Mouse (Mus musculus): Measurements from ENCODE around the gene Xdh. TPM values are rescaled to one million over a fixed set of nuclear protein-coding genes. Genes with fewer than 3 reads are reported as not detected.

The Xdh gene
- 0.33 and 0.41 TPM in 2 replicates for polyA plus RNA-seq (2014; fragmentation: Nextera tagmentation; extraction: Ambion mirVana)

DNA sequence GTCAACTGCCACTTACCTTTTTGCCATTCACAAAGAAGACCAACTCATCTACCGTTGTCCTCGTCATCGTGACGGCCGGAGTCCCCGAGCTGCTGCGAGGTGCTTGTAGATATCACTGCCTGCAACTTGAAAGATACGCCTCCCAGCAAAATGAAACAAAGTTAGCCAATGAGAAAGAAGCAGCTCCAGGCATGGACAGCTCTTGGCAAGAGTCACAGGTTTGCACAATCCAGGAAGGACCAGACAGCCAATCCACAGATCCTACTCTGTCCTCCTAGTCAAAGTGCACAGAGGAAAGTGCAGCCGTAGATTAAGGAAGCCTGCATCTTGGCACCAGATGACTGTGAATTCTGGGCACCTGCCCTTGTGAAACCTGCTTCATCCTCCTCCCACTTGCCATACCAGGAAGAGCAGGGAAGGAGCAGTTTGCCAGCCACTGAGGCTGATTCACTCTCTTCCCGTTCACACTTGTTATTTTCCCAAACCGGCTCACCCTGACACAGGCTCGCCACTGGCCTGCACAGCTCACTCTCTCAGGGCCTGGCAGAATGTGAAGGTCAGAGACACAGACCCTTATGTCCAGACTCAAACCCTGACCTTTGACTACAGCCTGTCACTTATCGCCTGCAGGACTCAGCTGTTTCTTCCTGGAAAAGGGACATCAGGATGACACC, at the start of gene Xdh:
Gene Xdh, minus strand, starts transcription at position 135 of the 674 bp plus-strand sequence.
- no peaks in the 10 kb centered on the region for H3K27me3 ChIP-seq (ENCODE audit: control insufficient read depth, insufficient read depth, low read length)
- WGBS: 87% methylated on average over 13 of the region's 13 CpGs
- H3K9ac ChIP-seq (ENCODE audit: low read length): no peak within 1 kb of the TSS
- no peak for ATAC-seq (ENCODE audit: insufficient read depth, low FRiP score, low TSS enrichment)
- no peaks in the 10 kb centered on the region for H3K4me1 ChIP-seq (ENCODE audit: control insufficient read depth, insufficient read depth, low read length)
- H3K4me2 ChIP-seq (ENCODE audit: low read depth): no peak within 1 kb of the TSS
- H3K9me3 ChIP-seq (ENCODE audit: control insufficient read depth, low read length): no peaks in the 10 kb centered on the region
- H3K36me3 ChIP-seq (ENCODE audit: control insufficient read depth, insufficient read depth, low read length): no peaks in the 10 kb centered on the region
- no peak for DNase-seq (ENCODE audit: low spot score)
- H3K4me3 ChIP-seq (ENCODE audit: low read depth, low read length): no peak within 1 kb of the TSS
- H3K27ac ChIP-seq (ENCODE audit: low read depth, low read length): no peak within 1 kb of the TSS

- Histone ChIP-seq H3K4me3 (ENCODE audit: low read depth, low read length) (no peak overlapping the region), H3K27me3 (ENCODE audit: control insufficient read depth, insufficient read depth, low read length) (no peaks in the 10 kb centered on the region), H3K4me1 (ENCODE audit: control insufficient read depth, insufficient read depth, low read length) (no peaks in the 10 kb centered on the region), H3K27ac (ENCODE audit: low read depth, low read length) (no peak overlapping the region), H3K9me3 (ENCODE audit: control insufficient read depth, low read length) (no peaks in the 10 kb centered on the region), H3K36me3 (ENCODE audit: control insufficient read depth, insufficient read depth, low read length) (no peaks in the 10 kb centered on the region), H3K4me2 (ENCODE audit: low read depth) (no peak overlapping the region), H3K9ac (ENCODE audit: low read length) (no peak overlapping the region)
- no peak for ATAC-seq (ENCODE audit: insufficient read depth, low FRiP score, low TSS enrichment)
- WGBS: 92% methylated on average over 13 of the region's 13 CpGs
- DNase-seq (ENCODE audit: low spot score): no peak
Measured at GRCm38 (mm10) chr17:73995907-73996645, 46.1 kb upstream of the Xdh start.

DNA sequence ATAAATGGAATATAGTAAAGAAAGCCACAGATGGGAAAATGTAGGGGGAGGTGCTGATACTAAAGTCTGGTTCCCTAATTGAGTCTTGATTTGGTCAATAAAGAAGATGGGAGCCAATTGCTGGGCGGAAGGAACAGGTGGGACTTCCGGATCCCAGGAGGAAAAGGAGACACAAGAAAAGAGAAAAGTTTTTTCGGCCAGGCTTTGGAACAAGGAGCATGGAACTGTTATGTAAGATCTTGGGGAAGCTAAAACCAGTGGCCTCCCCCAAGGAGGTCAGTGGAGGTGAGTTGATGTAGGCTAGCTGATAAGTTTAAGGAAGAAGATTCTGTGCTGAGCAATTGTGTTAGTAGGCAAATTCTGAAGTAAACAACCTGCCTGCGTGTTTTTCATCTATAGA, 41.3 kb upstream of the Xdh start:
- Histone ChIP-seq H3K27ac (ENCODE audit: low read depth, low read length) (no peak overlapping the region), H3K9ac (ENCODE audit: low read length) (no peak overlapping the region), H3K4me2 (ENCODE audit: low read depth) (no peak overlapping the region), H3K36me3 (ENCODE audit: control insufficient read depth, insufficient read depth, low read length) (no peaks in the 10 kb centered on the region), H3K4me1 (ENCODE audit: control insufficient read depth, insufficient read depth, low read length) (no peaks in the 10 kb centered on the region), H3K4me3 (ENCODE audit: low read depth, low read length) (no peak overlapping the region), H3K9me3 (ENCODE audit: control insufficient read depth, low read length) (no peaks in the 10 kb centered on the region), H3K27me3 (ENCODE audit: control insufficient read depth, insufficient read depth, low read length) (no peaks in the 10 kb centered on the region)
- WGBS: 91% methylated on average over 4 of the region's 4 CpGs
- DNase-seq (ENCODE audit: low spot score): no peak
- no peak for ATAC-seq (ENCODE audit: insufficient read depth, low FRiP score, low TSS enrichment)

GRCm38 (mm10) chr17:73986571-73986970, 36.6 kb upstream of the Xdh start:
- H3K27ac ChIP-seq (ENCODE audit: low read depth, low read length): no peak overlapping the region
- no peaks in the 10 kb centered on the region for H3K27me3 ChIP-seq (ENCODE audit: control insufficient read depth, insufficient read depth, low read length)
- H3K9me3 ChIP-seq (ENCODE audit: control insufficient read depth, low read length): no peaks in the 10 kb centered on the region
- H3K9ac ChIP-seq (ENCODE audit: low read length): no peak overlapping the region
- no peak for ATAC-seq (ENCODE audit: insufficient read depth, low FRiP score, low TSS enrichment)
- H3K36me3 ChIP-seq (ENCODE audit: control insufficient read depth, insufficient read depth, low read length): no peaks in the 10 kb centered on the region
- no peak overlapping the region for H3K4me2 ChIP-seq (ENCODE audit: low read depth)
- H3K4me1 ChIP-seq (ENCODE audit: control insufficient read depth, insufficient read depth, low read length): no peaks in the 10 kb centered on the region
- no peak overlapping the region for H3K4me3 ChIP-seq (ENCODE audit: low read depth, low read length)
- DNase-seq (ENCODE audit: low spot score): no peak
- WGBS: 75% methylated on average over 2 of the region's 2 CpGs

DNA sequence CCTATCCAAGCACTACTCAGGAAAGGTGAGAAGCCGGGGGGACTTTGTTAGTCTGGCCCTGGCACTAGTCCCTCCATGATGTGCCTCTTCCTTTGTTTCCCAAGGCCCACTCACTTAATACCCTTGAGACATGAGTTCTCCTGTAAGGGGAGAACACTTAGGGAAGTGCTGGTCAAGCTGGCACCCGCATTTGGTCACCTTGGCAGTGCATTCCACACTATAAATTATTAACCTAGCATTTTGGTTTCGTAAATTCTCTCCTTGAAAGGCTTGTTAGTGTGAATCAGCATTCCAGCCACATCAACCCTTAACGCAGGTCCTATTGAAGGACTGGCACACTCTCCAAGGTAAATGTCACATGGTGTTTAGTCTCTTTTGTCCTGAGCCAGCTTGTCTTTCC, 35.9 kb upstream of the Xdh start:
- no peaks in the 10 kb centered on the region for H3K4me1 ChIP-seq (ENCODE audit: control insufficient read depth, insufficient read depth, low read length)
- H3K4me2 ChIP-seq (ENCODE audit: low read depth): no peak overlapping the region
- H3K27ac ChIP-seq (ENCODE audit: low read depth, low read length): no peak overlapping the region
- H3K9me3 ChIP-seq (ENCODE audit: control insufficient read depth, low read length): no peaks in the 10 kb centered on the region
- ATAC-seq (ENCODE audit: insufficient read depth, low FRiP score, low TSS enrichment) (no peak), DNase-seq (ENCODE audit: low spot score) (no peak)
- no peak overlapping the region for H3K9ac ChIP-seq (ENCODE audit: low read length)
- no peaks in the 10 kb centered on the region for H3K36me3 ChIP-seq (ENCODE audit: control insufficient read depth, insufficient read depth, low read length)
- H3K27me3 ChIP-seq (ENCODE audit: control insufficient read depth, insufficient read depth, low read length): no peaks in the 10 kb centered on the region
- no peak overlapping the region for H3K4me3 ChIP-seq (ENCODE audit: low read depth, low read length)
- 92% methylated on average over 4 of the region's 4 CpGs for WGBS

GRCm38 (mm10) chr17:73984508-73984907, 34.5 kb upstream of the Xdh start:
- Histone ChIP-seq H3K27ac (ENCODE audit: low read depth, low read length) (no peak overlapping the region), H3K36me3 (ENCODE audit: control insufficient read depth, insufficient read depth, low read length) (no peaks in the 10 kb centered on the region), H3K9ac (ENCODE audit: low read length) (no peak overlapping the region), H3K4me1 (ENCODE audit: control insufficient read depth, insufficient read depth, low read length) (no peaks in the 10 kb centered on the region), H3K9me3 (ENCODE audit: control insufficient read depth, low read length) (no peaks in the 10 kb centered on the region), H3K27me3 (ENCODE audit: control insufficient read depth, insufficient read depth, low read length) (no peaks in the 10 kb centered on the region), H3K4me2 (ENCODE audit: low read depth) (no peak overlapping the region), H3K4me3 (ENCODE audit: low read depth, low read length) (no peak overlapping the region)
- DNase-seq (ENCODE audit: low spot score): no peak
- ATAC-seq (ENCODE audit: insufficient read depth, low FRiP score, low TSS enrichment): no peak
- WGBS: 16% methylated on average over 4 of the region's 4 CpGs

GRCm38 (mm10) chr17:73982871-73983270, 32.9 kb upstream of the Xdh start:
- ATAC-seq (ENCODE audit: insufficient read depth, low FRiP score, low TSS enrichment): no peak
- WGBS: 93% methylated on average over 1 of the region's 1 CpGs
- no peak for DNase-seq (ENCODE audit: low spot score)
- Histone ChIP-seq H3K4me3 (ENCODE audit: low read depth, low read length) (no peak overlapping the region), H3K27ac (ENCODE audit: low read depth, low read length) (no peak overlapping the region), H3K9ac (ENCODE audit: low read length) (no peak overlapping the region), H3K4me1 (ENCODE audit: control insufficient read depth, insufficient read depth, low read length) (no peaks in the 10 kb centered on the region), H3K27me3 (ENCODE audit: control insufficient read depth, insufficient read depth, low read length) (no peaks in the 10 kb centered on the region), H3K36me3 (ENCODE audit: control insufficient read depth, insufficient read depth, low read length) (no peaks in the 10 kb centered on the region), H3K9me3 (ENCODE audit: control insufficient read depth, low read length) (no peaks in the 10 kb centered on the region), H3K4me2 (ENCODE audit: low read depth) (no peak overlapping the region)

DNA sequence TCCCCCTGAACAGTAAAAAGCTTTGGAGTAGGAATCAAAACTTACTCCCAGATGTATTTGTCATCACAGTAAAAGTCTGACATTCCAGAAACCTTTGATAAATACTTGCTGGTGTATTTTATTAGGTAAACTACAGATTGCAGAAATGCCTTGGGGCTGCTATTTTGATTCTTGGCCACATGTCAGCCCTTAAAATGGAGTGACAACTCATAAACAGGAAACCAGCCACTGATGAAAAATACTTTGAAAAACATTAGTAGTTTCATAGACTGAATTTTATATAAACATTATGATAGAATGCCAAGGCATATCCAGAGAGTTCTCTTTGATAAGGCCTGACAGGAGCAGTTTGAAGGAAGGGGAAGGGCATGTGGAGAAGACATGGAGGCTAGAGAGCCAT, 26.1 kb upstream of the Xdh start:
- Histone ChIP-seq H3K27me3 (ENCODE audit: control insufficient read depth, insufficient read depth, low read length) (no peaks in the 10 kb centered on the region), H3K4me2 (ENCODE audit: low read depth) (no peak overlapping the region), H3K9ac (ENCODE audit: low read length) (no peak overlapping the region), H3K36me3 (ENCODE audit: control insufficient read depth, insufficient read depth, low read length) (no peaks in the 10 kb centered on the region), H3K4me1 (ENCODE audit: control insufficient read depth, insufficient read depth, low read length) (no peaks in the 10 kb centered on the region), H3K4me3 (ENCODE audit: low read depth, low read length) (no peak overlapping the region), H3K27ac (ENCODE audit: low read depth, low read length) (no peak overlapping the region), H3K9me3 (ENCODE audit: control insufficient read depth, low read length) (no peaks in the 10 kb centered on the region)
- no peak for DNase-seq (ENCODE audit: low spot score)
- ATAC-seq (ENCODE audit: insufficient read depth, low FRiP score, low TSS enrichment): no peak

DNA sequence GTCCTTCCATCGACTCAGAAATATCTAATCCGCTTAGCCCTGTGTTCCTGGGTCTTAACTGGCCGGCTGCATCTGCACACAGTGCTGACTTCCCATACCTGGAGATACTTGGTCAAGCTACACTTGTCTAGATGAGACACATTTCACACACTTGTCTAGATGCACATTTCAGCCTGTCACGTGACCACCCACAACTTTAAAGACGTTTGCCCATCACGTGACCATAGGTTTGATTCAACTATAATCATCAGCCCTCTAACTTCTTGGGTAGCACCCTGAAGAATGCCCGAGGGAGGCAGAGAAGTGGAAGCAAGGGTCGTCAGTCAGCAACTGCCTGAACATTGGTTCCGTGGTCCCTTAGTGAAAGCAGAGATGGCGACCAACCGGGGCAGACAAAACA, 22.7 kb upstream of the Xdh start:
- H3K4me3 ChIP-seq (ENCODE audit: low read depth, low read length): no peak overlapping the region
- no peaks in the 10 kb centered on the region for H3K27me3 ChIP-seq (ENCODE audit: control insufficient read depth, insufficient read depth, low read length)
- ATAC-seq (ENCODE audit: insufficient read depth, low FRiP score, low TSS enrichment) (no peak), DNase-seq (ENCODE audit: low spot score) (no peak)
- H3K27ac ChIP-seq (ENCODE audit: low read depth, low read length): no peak overlapping the region
- no peaks in the 10 kb centered on the region for H3K9me3 ChIP-seq (ENCODE audit: control insufficient read depth, low read length)
- H3K4me2 ChIP-seq (ENCODE audit: low read depth): no peak overlapping the region
- H3K4me1 ChIP-seq (ENCODE audit: control insufficient read depth, insufficient read depth, low read length): no peaks in the 10 kb centered on the region
- H3K9ac ChIP-seq (ENCODE audit: low read length): no peak overlapping the region
- WGBS: 93% methylated on average over 11 of the region's 11 CpGs
- H3K36me3 ChIP-seq (ENCODE audit: control insufficient read depth, insufficient read depth, low read length): no peaks in the 10 kb centered on the region

Data from neural tube, embryonic 11.5 days (tissue).